Mouse (Mus musculus): Measurements from ENCODE around the gene Dlg1.

Gene Dlg1

GRCm38 (mm10) chr16:31740704-31741103, 77.5 kb downstream of the Dlg1 start:
- no peak for DNase-seq

- DNase-seq: no peak
Observed at GRCm38 (mm10) chr16:31750526-31750925, 87.3 kb downstream of the Dlg1 start.

GRCm38 (mm10) chr16:31754172-31755025, 91.2 kb downstream of the Dlg1 start:
- DNase-seq: no peak

- DNase-seq: no peak
Observed at GRCm38 (mm10) chr16:31755053-31755452, 91.8 kb downstream of the Dlg1 start.

GRCm38 (mm10) chr16:31756436-31756835, 93.2 kb downstream of the Dlg1 start:
- no peak for DNase-seq

- DNase-seq: no peak
Observed at GRCm38 (mm10) chr16:31757606-31758005, 94.4 kb downstream of the Dlg1 start.

- DNase-seq: no peak
Observed at GRCm38 (mm10) chr16:31759416-31759815, 96.2 kb downstream of the Dlg1 start.

GRCm38 (mm10) chr16:31766298-31766697, 103.1 kb downstream of the Dlg1 start:
- DNase-seq: no peak

GRCm38 (mm10) chr16:31766715-31767114, 103.5 kb downstream of the Dlg1 start:
- no peak for DNase-seq

- DNase-seq: no peak
Observed at GRCm38 (mm10) chr16:31775924-31776323, 112.7 kb downstream of the Dlg1 start.

- DNase-seq: no peak
Observed at GRCm38 (mm10) chr16:31781015-31781414, 117.8 kb downstream of the Dlg1 start.

GRCm38 (mm10) chr16:31790056-31790455, 126.8 kb downstream of the Dlg1 start:
- DNase-seq: no peak

- no peak for DNase-seq
Observed at GRCm38 (mm10) chr16:31803644-31804043, 140.4 kb downstream of the Dlg1 start.

GRCm38 (mm10) chr16:31826049-31826448, 162.8 kb downstream of the Dlg1 start:
- no peak for DNase-seq

GRCm38 (mm10) chr16:31830726-31831125, 167.5 kb downstream of the Dlg1 start:
- DNase-seq: no peak

GRCm38 (mm10) chr16:31832630-31833422, 169.6 kb downstream of the Dlg1 start:
- DNase-seq: no peak

GRCm38 (mm10) chr16:31834011-31834584, 170.9 kb downstream of the Dlg1 start:
- no peak for DNase-seq

- no peak for DNase-seq
Observed at GRCm38 (mm10) chr16:31834662-31835318, 171.5 kb downstream of the Dlg1 start.

GRCm38 (mm10) chr16:31837362-31837761, 174.1 kb downstream of the Dlg1 start:
- DNase-seq: no peak

GRCm38 (mm10) chr16:31844246-31844645, 181.0 kb downstream of the Dlg1 start:
- DNase-seq: no peak

- DNase-seq: no peak
Observed at GRCm38 (mm10) chr16:31846763-31847162, 183.5 kb downstream of the Dlg1 start.

GRCm38 (mm10) chr16:31863920-31864319, 200.7 kb downstream of the Dlg1 start:
- DNase-seq: no peak

GRCm38 (mm10) chr16:31865242-31865641, 202.0 kb downstream of the Dlg1 start:
- no peak for DNase-seq

Data from kidney, adult 18-20 months (tissue).